Mouse (Mus musculus): ENCODE results near the gene Gm38394. TPM values are rescaled to one million over a fixed set of nuclear protein-coding genes. Genes with fewer than 3 reads are reported as not detected.
A peak's percentile ranks its signal among the peaks of the same experiment; 100 is the strongest.

Gene Gm38394
- polyA plus RNA-seq, 1 experiment from 2014 or later, result 3.5 TPM

DNA sequence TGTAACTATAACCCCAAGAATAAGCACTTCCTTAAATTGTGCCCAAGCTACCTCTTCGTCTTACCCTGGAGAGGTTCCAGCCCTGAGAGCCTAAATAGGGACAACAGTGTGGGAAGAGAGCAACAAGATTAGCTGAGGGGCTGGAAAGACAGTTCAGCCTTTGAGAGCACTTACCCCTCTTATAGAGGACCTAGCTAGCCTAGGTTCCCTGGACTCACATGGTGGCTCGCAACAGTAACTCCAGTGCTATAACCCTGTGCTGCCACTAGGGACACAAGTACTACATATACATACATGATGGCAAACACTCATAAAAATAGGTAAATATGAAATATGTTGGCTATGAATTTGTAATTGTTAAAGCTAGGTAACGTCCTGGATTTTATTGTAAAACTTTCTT lies 47.3 kb downstream of the Gm38394 start:
- H3K36me3 ChIP-seq (ENCODE audit: poor library complexity, severe bottlenecking), result peaks cover 14% of the 10 kb centered on the region
- peaks cover 5% of the 10 kb centered on the region for H3K4me1 ChIP-seq
- no peaks in the 10 kb centered on the region for H3K9me3 ChIP-seq (replicated peaks)
- WGBS, result 84% methylated on average over 3 of the region's 3 CpGs
- H3K9ac ChIP-seq, result no peak overlapping the region
- no peak for ATAC-seq
- no peak overlapping the region for H3K4me3 ChIP-seq
- no peaks in the 10 kb centered on the region for H3K27me3 ChIP-seq
- no peak overlapping the region for H3K27ac ChIP-seq
- H3K4me2 ChIP-seq, result no peak overlapping the region

DNA sequence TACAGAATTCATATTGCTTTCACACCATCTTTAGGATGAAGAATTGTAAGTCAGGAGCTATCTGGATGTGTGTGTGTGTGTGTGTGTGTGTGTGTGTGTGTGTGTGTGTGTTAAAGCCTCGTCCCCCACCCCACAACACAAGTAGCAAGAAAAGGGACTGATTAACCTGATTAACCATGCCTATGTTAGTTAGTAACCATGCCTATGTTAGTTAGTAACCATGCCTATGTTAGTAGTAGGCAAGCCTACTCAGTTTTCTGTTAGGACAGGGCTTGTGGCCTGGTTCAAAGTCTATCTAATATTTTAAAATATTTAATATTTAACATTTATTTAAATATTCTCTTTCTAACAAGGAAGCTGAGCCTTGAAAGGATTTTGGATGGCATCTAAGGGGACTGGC lies 49.7 kb downstream of the Gm38394 start:
- no peak overlapping the region for H3K27ac ChIP-seq
- peaks cover 12% of the 10 kb centered on the region for H3K4me1 ChIP-seq
- no peak for ATAC-seq
- H3K9me3 ChIP-seq (replicated peaks), result no peaks in the 10 kb centered on the region
- no peak overlapping the region for H3K9ac ChIP-seq
- 69% methylated on average over 1 of the region's 1 CpGs for WGBS
- no peaks in the 10 kb centered on the region for H3K27me3 ChIP-seq
- H3K4me3 ChIP-seq, result no peak overlapping the region
- peaks cover 23% of the 10 kb centered on the region for H3K36me3 ChIP-seq (ENCODE audit: poor library complexity, severe bottlenecking)
- no peak overlapping the region for H3K4me2 ChIP-seq

- H3K36me3 ChIP-seq (ENCODE audit: poor library complexity, severe bottlenecking), result peaks cover 27% of the 10 kb centered on the region
- 61% methylated on average over 6 of the region's 6 CpGs for WGBS
- ATAC-seq, result 0 out of 2 replicates have a peak, but pooled peaks have one; percentile 11
- no peak overlapping the region for H3K4me3 ChIP-seq
- peaks cover 12% of the 10 kb centered on the region for H3K4me1 ChIP-seq
- no peak overlapping the region; the same call in 1 of the 2 replicates for H3K4me2 ChIP-seq
- no peak overlapping the region for H3K27ac ChIP-seq
- no peaks in the 10 kb centered on the region for H3K27me3 ChIP-seq
- H3K9me3 ChIP-seq (replicated peaks), result no peaks in the 10 kb centered on the region
- H3K9ac ChIP-seq, result no peak overlapping the region
Observed at GRCm38 (mm10) chr1:133610601-133611000, 50.5 kb downstream of the Gm38394 start.

GRCm38 (mm10) chr1:133609771-133610502 lies 51.2 kb downstream of the Gm38394 start, which contains the start of gene Snrpe:
Snrpe (minus strand) TSS chr1:133610291.
- peak within 1 kb of the TSS; percentile 92 for H3K4me3 ChIP-seq
- ATAC-seq, result peak; percentile 99
- H3K4me1 ChIP-seq, result peaks cover 12% of the 10 kb centered on the region
- H3K4me2 ChIP-seq, result peak within 1 kb of the TSS; percentile 75
- peak within 1 kb of the TSS; percentile 92 for H3K9ac ChIP-seq
- H3K27me3 ChIP-seq, result no peaks in the 10 kb centered on the region
- under 1% methylated on average over 71 of the region's 73 CpGs for WGBS
- peak within 1 kb of the TSS; percentile 85 for H3K27ac ChIP-seq
- H3K36me3 ChIP-seq (ENCODE audit: poor library complexity, severe bottlenecking), result peaks cover 34% of the 10 kb centered on the region
- H3K9me3 ChIP-seq (replicated peaks), result no peaks in the 10 kb centered on the region

- Histone ChIP-seq H3K9me3 (replicated peaks) (no peaks in the 10 kb centered on the region), H3K9ac (no peak overlapping the region), H3K4me3 (no peak overlapping the region), H3K27ac (no peak overlapping the region), H3K4me2 (no peak overlapping the region), H3K36me3 (ENCODE audit: poor library complexity, severe bottlenecking) (peaks cover 76% of the 10 kb centered on the region), H3K4me1 (peaks cover 3% of the 10 kb centered on the region; the same call in 1 of the 2 replicates), H3K27me3 (no peaks in the 10 kb centered on the region)
- 96% methylated on average over 4 of the region's 4 CpGs for WGBS
- no peak for ATAC-seq
Observed at GRCm38 (mm10) chr1:133603174-133603573, 57.9 kb downstream of the Gm38394 start.

- peaks cover 9% of the 10 kb centered on the region for H3K36me3 ChIP-seq (ENCODE audit: poor library complexity, severe bottlenecking)
- H3K27ac ChIP-seq, result peak overlapping the region; percentile 67
- H3K27me3 ChIP-seq, result no peaks in the 10 kb centered on the region
- peaks cover 18% of the 10 kb centered on the region for H3K4me1 ChIP-seq
- no peaks in the 10 kb centered on the region for H3K9me3 ChIP-seq (replicated peaks)
- H3K4me2 ChIP-seq, result no peak overlapping the region
- peak; percentile 86 for ATAC-seq
- H3K9ac ChIP-seq, result no peak overlapping the region
- H3K4me3 ChIP-seq, result no peak overlapping the region
- 2% methylated on average over 4 of the region's 4 CpGs for WGBS
Observed at GRCm38 (mm10) chr1:133596298-133597007, 64.7 kb downstream of the Gm38394 start.

GRCm38 (mm10) chr1:133585995-133586537 lies 75.1 kb downstream of the Gm38394 start:
- Histone ChIP-seq H3K27me3 (no peaks in the 10 kb centered on the region), H3K27ac (no peak overlapping the region), H3K9me3 (replicated peaks) (no peaks in the 10 kb centered on the region), H3K4me1 (no peaks in the 10 kb centered on the region), H3K36me3 (ENCODE audit: poor library complexity, severe bottlenecking) (no peaks in the 10 kb centered on the region), H3K4me2 (no peak overlapping the region), H3K4me3 (no peak overlapping the region), H3K9ac (no peak overlapping the region)
- 71% methylated on average over 6 of the region's 6 CpGs for WGBS
- ATAC-seq, result no peak

- no peak overlapping the region for H3K27ac ChIP-seq
- no peaks in the 10 kb centered on the region for H3K4me1 ChIP-seq
- WGBS, result 91% methylated on average over 11 of the region's 11 CpGs
- no peak overlapping the region for H3K9ac ChIP-seq
- H3K27me3 ChIP-seq, result no peaks in the 10 kb centered on the region
- H3K4me2 ChIP-seq, result no peak overlapping the region
- no peaks in the 10 kb centered on the region for H3K36me3 ChIP-seq (ENCODE audit: poor library complexity, severe bottlenecking)
- no peak for ATAC-seq
- H3K4me3 ChIP-seq, result no peak overlapping the region
- peaks cover 3% of the 10 kb centered on the region; the same call in 1 of the 2 replicates for H3K9me3 ChIP-seq (replicated peaks)
Observed at GRCm38 (mm10) chr1:133571293-133571692, 89.8 kb downstream of the Gm38394 start.

Other genes starting within 250 kb of the Gm38394 start
- gene Sox13, start 236.9 kb downstream of the Gm38394 start, polyA plus RNA-seq (2015; fragmentation: Nextera tagmentation; extraction: Ambion mirVana), result 5.8 and 6.8 TPM in 2 replicates
- gene Snrpe, start 51.0 kb downstream of the Gm38394 start, polyA plus RNA-seq (2015; fragmentation: Nextera tagmentation; extraction: Ambion mirVana), result 820 and 913 TPM in 2 replicates
- not detected in 2 replicates for gene Zbed6, start 433 bp downstream of the Gm38394 start, polyA plus RNA-seq (2015; fragmentation: Nextera tagmentation; extraction: Ambion mirVana)
- gene Lax1, start 28.8 kb upstream of the Gm38394 start, polyA plus RNA-seq (2015; fragmentation: Nextera tagmentation; extraction: Ambion mirVana), result not detected in 2 replicates
- 6.7 and 7.6 TPM in 2 replicates for gene Atp2b4, start 139.7 kb upstream of the Gm38394 start, polyA plus RNA-seq (2015; fragmentation: Nextera tagmentation; extraction: Ambion mirVana)
- gene Optc, start 246.7 kb upstream of the Gm38394 start, polyA plus RNA-seq (2015; fragmentation: Nextera tagmentation; extraction: Ambion mirVana), result 2.3 and 3.3 TPM in 2 replicates